Mouse (Mus musculus): ENCODE measurements around the gene Unk. TPM values are rescaled to one million over a fixed set of nuclear protein-coding genes. Genes with fewer than 3 reads are reported as not detected.

Gene Unk
- polyA plus RNA-seq, 1 experiment: 48.1 TPM

DNA sequence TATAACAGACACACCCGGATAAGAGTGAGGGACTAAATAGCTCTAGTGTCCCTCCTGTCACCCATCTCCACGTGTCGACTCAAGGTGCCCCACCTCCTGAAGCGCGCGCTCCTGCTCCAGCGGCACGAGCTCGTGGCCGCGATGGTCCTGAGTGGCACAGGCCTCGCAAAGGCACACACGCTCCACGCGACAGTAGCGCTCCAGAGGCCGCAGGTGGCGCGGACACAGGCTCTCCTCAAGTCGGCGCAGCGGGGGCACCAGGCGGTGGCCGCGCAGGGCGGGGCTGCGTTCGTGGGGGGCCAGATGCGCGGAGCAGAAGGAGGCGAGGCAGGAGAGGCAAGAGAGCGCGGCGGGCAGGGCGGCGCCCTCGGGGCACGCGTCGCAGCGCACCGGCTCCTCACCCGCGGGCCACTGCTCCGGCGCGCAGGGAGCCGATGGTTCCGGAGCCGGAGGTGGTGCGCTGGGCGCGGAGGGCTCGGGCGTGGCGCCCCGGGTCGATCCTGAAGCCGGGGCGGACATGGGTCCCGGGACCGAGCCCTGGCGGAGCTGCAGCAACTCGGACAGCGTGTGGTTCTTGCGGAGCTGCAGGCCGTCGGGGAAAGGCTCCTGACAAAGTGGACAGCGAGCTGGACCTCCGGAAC is 79.4 kb downstream of the Unk start:
- no peak overlapping the region for H3K27ac ChIP-seq (ENCODE audit: insufficient read depth, low read length)
- peak overlapping the region; percentile 1 for H3K4me3 ChIP-seq (replicated peaks; ENCODE audit: insufficient read depth, low read depth, low read length)
- no peak for TF ChIP-seq POLR2A (IDR thresholded peaks at IDR 0.05; ENCODE audit: borderline replicate concordance, insufficient read depth, low read length)
- no peak for TF ChIP-seq CTCF (IDR thresholded peaks at IDR 0.05; ENCODE audit: borderline replicate concordance, insufficient read depth, low read depth, low read length)
- 2% methylated on average over 69 of the region's 70 CpGs for WGBS
- DNase-seq: no peak
- H3K4me1 ChIP-seq (ENCODE audit: control insufficient read depth, insufficient read depth, low read length): peaks cover 17% of the 10 kb centered on the region
- H3K27me3 ChIP-seq (ENCODE audit: control insufficient read depth, insufficient read depth, low read length): peaks cover 6% of the 10 kb centered on the region; the same call in 1 of the 2 replicates

DNA sequence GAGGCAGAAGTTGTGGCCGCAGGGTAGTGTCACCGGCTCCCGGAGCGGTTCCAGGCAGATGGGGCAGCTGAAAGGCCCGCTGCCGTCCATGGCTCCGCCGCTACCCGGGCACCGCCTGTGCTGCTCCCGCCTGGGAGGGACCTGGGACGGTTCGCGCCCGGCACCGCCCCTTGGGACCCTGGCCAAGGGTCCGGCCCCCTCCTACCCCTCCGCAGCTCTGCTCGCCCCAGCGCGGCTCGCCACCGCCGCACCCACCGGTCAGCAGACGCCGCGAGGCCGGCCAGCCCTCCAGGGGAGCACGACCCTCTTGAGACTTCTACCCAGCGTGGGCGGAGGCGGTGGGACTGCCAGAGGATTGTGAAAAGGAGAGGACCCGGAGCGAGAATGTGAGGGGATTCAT is 80.0 kb downstream of the Unk start:
- peaks cover 6% of the 10 kb centered on the region; the same call in 1 of the 2 replicates for H3K27me3 ChIP-seq (ENCODE audit: control insufficient read depth, insufficient read depth, low read length)
- no peak overlapping the region for H3K27ac ChIP-seq (ENCODE audit: insufficient read depth, low read length)
- peaks cover 17% of the 10 kb centered on the region for H3K4me1 ChIP-seq (ENCODE audit: control insufficient read depth, insufficient read depth, low read length)
- WGBS: 2% methylated on average over 35 of the region's 35 CpGs
- TF ChIP-seq POLR2A (IDR thresholded peaks at IDR 0.05; ENCODE audit: borderline replicate concordance, insufficient read depth, low read length) (no peak), CTCF (IDR thresholded peaks at IDR 0.05; ENCODE audit: borderline replicate concordance, insufficient read depth, low read depth, low read length) (no peak)
- no peak for DNase-seq
- H3K4me3 ChIP-seq (replicated peaks; ENCODE audit: insufficient read depth, low read depth, low read length): no peak overlapping the region

DNA sequence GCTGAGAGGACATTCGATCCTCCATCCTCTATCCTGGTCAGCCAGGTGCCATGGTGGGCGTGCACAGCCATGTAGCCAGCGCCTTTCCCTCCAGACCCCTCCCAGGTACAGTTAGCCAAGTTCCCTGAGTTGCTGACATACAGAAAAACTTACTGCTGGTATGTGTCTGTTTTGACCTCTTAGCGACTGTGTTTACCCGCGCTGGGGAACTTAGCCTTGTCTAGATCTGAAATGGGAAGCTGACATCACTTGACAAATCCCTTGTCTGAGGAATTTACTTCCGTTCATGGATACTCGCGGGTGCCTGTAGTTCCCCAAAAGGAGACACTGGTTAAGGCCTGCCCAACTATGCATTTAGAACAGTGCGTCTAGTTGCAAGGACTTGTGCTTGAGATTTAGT is 80.4 kb downstream of the Unk start:
- no peak overlapping the region for H3K27ac ChIP-seq (ENCODE audit: insufficient read depth, low read length)
- H3K27me3 ChIP-seq (ENCODE audit: control insufficient read depth, insufficient read depth, low read length): peaks cover 6% of the 10 kb centered on the region; the same call in 1 of the 2 replicates
- WGBS: 51% methylated on average over 10 of the region's 10 CpGs
- peaks cover 17% of the 10 kb centered on the region for H3K4me1 ChIP-seq (ENCODE audit: control insufficient read depth, insufficient read depth, low read length)
- TF ChIP-seq POLR2A (IDR thresholded peaks at IDR 0.05; ENCODE audit: borderline replicate concordance, insufficient read depth, low read length): no peak
- TF ChIP-seq CTCF (IDR thresholded peaks at IDR 0.05; ENCODE audit: borderline replicate concordance, insufficient read depth, low read depth, low read length): no peak
- DNase-seq: no peak
- H3K4me3 ChIP-seq (replicated peaks; ENCODE audit: insufficient read depth, low read depth, low read length): no peak overlapping the region

Other genes starting within 250 kb of the Unk start
- gene Caskin2, start 216.7 kb upstream of the Unk start, polyA plus RNA-seq (2012; rRNA removed): 16.5 and 17.1 TPM in 2 replicates
- gene Tsen54, start 215.6 kb upstream of the Unk start, polyA plus RNA-seq (2012; rRNA removed): 21.1 and 25.0 TPM in 2 replicates
- 1.8 and 2.5 TPM in 2 replicates for gene Llgl2, start 206.3 kb upstream of the Unk start, polyA plus RNA-seq (2012; rRNA removed)
- 0.16 and 0.32 TPM in 2 replicates for gene Myo15b, start 171.9 kb upstream of the Unk start, polyA plus RNA-seq (2012; rRNA removed)
- gene Smim5, start 130.4 kb upstream of the Unk start, polyA plus RNA-seq (2012; rRNA removed): 1.3 and 1.7 TPM in 2 replicates
- gene Smim6, start 118.3 kb upstream of the Unk start, polyA plus RNA-seq (2012; rRNA removed): 0.11 TPM in 1 of 2 replicates, not detected in the other
- gene Sap30bp, start 97.0 kb upstream of the Unk start, polyA plus RNA-seq (2012; rRNA removed): 49.5 and 53.5 TPM in 2 replicates
- 24.7 and 28.5 TPM in 2 replicates for gene Recql5, start 96.8 kb upstream of the Unk start, polyA plus RNA-seq (2012; rRNA removed)
- 21.6 and 28.6 TPM in 2 replicates for gene Itgb4, start 55.6 kb upstream of the Unk start, polyA plus RNA-seq (2012; rRNA removed)
- 14.8 and 15.1 TPM in 2 replicates for gene Galk1, start 17.6 kb upstream of the Unk start, polyA plus RNA-seq (2012; rRNA removed)
- gene H3f3b, start 2.4 kb upstream of the Unk start, polyA plus RNA-seq (2012; rRNA removed): 456 and 541 TPM in 2 replicates
- 3.8 and 5.7 TPM in 2 replicates for gene Unc13d, start 47.6 kb downstream of the Unk start, polyA plus RNA-seq (2012; rRNA removed)
- 509 and 539 TPM in 2 replicates for gene Wbp2, start 56.7 kb downstream of the Unk start, polyA plus RNA-seq (2012; rRNA removed)
- gene Trim47, start 96.9 kb downstream of the Unk start, polyA plus RNA-seq (2012; rRNA removed): 4.1 TPM in 2 replicates
- 7.9 and 9.3 TPM in 2 replicates for gene Trim65, start 100.8 kb downstream of the Unk start, polyA plus RNA-seq (2012; rRNA removed)
- gene Mrpl38, start 108.5 kb downstream of the Unk start, polyA plus RNA-seq (2012; rRNA removed): 61.9 and 66.2 TPM in 2 replicates
- gene Fbf1, start 137.8 kb downstream of the Unk start, polyA plus RNA-seq (2012; rRNA removed): 81.1 and 83.0 TPM in 2 replicates
- gene Ten1, start 168.5 kb downstream of the Unk start, polyA plus RNA-seq (2012; rRNA removed): 55.2 and 56.8 TPM in 2 replicates
- 107 and 115 TPM in 2 replicates for gene Acox1, start 168.7 kb downstream of the Unk start, polyA plus RNA-seq (2012; rRNA removed)
- 1.2 and 1.6 TPM in 2 replicates for gene Evpl, start 207.8 kb downstream of the Unk start, polyA plus RNA-seq (2012; rRNA removed)
- gene Srp68, start 243.9 kb downstream of the Unk start, polyA plus RNA-seq (2012; rRNA removed): 76.4 and 79.2 TPM in 2 replicates

Data from cerebellum, adult 2 months (tissue).